Mouse (Mus musculus) limb, embryonic 12.5 days (tissue): ENCODE results near the gene Spock3. TPM values are rescaled to one million over a fixed set of nuclear protein-coding genes. Genes with fewer than 3 reads are reported as not detected.

Experiments used
- ATAC-seq: fragments of 200-750 bp; cut with Nextera tagmentation; 2 replicates; pipeline ENCODE4 v1.8.0; 2017; ENCODE audit warnings: low read depth, moderate TSS enrichment; ENCODE audit not compliant: insufficient number of reproducible peaks, insufficient read depth, low FRiP score, low TSS enrichment
- H3K27ac ChIP-seq: fragments of 300-500 bp; sonication (generic); 2 replicates; pipeline ENCODE4 v1.5.1; 2016; ENCODE audit warnings: mild to moderate bottlenecking, moderate library complexity
- H3K27me3 ChIP-seq: fragments of 300-500 bp; sonication (generic); 2 replicates; pipeline ENCODE4 v1.6.1; 2016; ENCODE audit warnings: mild to moderate bottlenecking, moderate library complexity
- H3K36me3 ChIP-seq: fragments of 300-500 bp; sonication (generic); 2 replicates; pipeline ENCODE4 v1.6.1; 2016; ENCODE audit warnings: mild to moderate bottlenecking, moderate library complexity
- H3K4me1 ChIP-seq: fragments of 300-500 bp; sonication (generic); replicated peaks from 2 replicates; pipeline ENCODE4 v1.6.1; 2016
- H3K4me2 ChIP-seq: fragments of 300-500 bp; sonication (generic); 2 replicates; pipeline ENCODE4 v1.6.1; 2016; ENCODE audit warnings: mild to moderate bottlenecking, moderate library complexity
- H3K4me3 ChIP-seq: fragments of 300-500 bp; sonication (generic); replicated peaks from 2 replicates; pipeline ENCODE4 v1.5.1; 2016; ENCODE audit warnings: mild to moderate bottlenecking
- H3K9ac ChIP-seq: fragments of 300-500 bp; sonication (generic); replicated peaks from 2 replicates; pipeline ENCODE4 v1.6.1; 2016; ENCODE audit warnings: mild to moderate bottlenecking, moderate library complexity
- H3K9me3 ChIP-seq: fragments of 300-500 bp; sonication (generic); 2 replicates; pipeline ENCODE4 v1.6.1; 2016; ENCODE audit warnings: mild to moderate bottlenecking, moderate library complexity
- WGBS: fragments of 180-500 bp; shearing (Covaris S2); methylation state at CpG from one replicate; pipeline ENCODE4 v1.1.7; 2016; 5-methylcytosine and 5-hydroxymethylcytosine counted together
- polyA plus RNA-seq: library from polyadenylated mRNA; unstranded; fragments of >200 nt; fragmentation: Nextera tagmentation; extraction: Ambion mirVana; gene quantifications from 2 replicates; pipeline ENCODE4 v1.2.1, GENCODE M21; 2016

The Spock3 gene
- polyA plus RNA-seq = 14.2 and 15.8 TPM in 2 replicates

DNA sequence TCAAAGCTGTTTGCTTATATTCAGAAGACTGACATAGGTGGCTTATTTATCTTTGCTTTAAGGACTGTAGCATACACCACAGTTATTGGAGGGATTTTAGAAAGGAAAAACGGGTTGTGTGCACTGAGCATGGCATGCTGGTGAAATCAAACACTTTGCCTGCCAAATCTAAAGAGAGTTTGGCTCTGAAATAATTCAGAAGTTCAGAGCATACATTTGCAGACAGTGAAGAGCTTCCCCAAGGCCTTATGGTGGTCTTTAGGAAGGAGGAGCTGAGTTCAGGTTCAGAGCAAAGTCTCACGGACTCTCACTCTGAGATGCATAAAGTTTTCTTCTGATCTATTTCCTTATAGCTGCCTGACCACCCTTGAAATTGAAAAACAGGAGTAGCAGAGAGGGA lies at the start of gene Spock3:
Gene Spock3, plus strand, starts transcription at position 301 of the 400 bp plus-strand sequence.
- 0 out of 2 replicates have a peak, but pooled peaks cover 4% of the 10 kb centered on the region for H3K27me3 ChIP-seq
- peaks cover 7% of the 10 kb centered on the region; the same call in 1 of the 2 replicates for H3K4me1 ChIP-seq
- H3K4me2 ChIP-seq = peak within 1 kb of the TSS; percentile 92
- H3K9ac ChIP-seq = peak within 1 kb of the TSS; percentile 68
- H3K36me3 ChIP-seq = no peaks in the 10 kb centered on the region
- WGBS = 42% methylated on average over 2 of the region's 2 CpGs
- ATAC-seq = no peak
- H3K4me3 ChIP-seq = peak within 1 kb of the TSS; percentile 60
- no peaks in the 10 kb centered on the region for H3K9me3 ChIP-seq
- no peak within 1 kb of the TSS for H3K27ac ChIP-seq

DNA sequence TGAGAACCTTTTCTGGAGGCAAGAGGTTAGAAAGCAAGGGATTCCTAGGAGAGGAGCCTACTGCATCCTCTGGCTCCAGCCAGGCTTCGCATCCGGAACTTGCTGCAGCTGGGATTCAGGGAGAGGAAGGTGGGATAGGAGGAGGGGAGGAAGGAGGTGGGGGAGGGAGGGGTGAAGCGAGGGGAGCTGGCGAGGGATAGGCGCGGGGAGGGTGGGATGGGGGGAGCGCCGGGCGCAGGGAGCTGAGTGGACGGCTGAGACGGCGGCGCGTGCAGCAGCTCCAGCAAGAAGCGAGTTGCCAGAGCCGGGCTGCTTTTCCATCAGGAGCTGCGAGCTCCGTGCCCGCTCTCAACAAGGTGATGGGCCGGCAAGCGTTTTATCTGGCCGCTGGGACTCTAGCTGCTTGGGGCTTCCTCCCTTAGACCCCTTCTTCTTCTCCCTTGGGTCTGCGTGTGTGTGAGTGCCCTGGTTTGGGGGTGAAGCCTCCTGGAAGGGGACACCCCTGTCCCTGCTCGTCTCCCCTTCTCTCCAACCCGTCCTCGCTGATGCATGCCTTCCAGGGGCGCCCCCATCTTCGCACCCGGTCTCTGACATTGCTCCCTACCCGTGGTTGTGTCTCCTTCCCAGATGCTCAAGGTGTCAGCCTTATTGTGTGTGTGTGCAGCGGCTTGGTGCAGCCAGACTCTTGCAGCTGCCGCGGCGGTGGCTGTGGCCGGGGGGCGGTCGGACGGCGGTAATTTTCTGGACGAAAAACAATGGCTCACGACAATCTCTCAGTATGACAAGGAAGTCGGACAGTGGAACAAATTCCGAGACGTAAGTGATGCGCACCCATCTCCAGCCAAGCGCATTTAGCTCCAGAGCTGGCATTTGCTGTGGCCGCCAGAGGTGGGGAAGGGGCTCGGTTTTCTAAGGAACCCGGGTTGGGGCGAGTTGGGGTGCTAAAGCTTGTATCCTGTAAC lies 645 bp downstream of the Spock3 start:
- 0% methylated on average over 49 of the region's 50 CpGs for WGBS
- peak; percentile 84 for ATAC-seq
- peaks cover 7% of the 10 kb centered on the region; the same call in 1 of the 2 replicates for H3K4me1 ChIP-seq
- H3K36me3 ChIP-seq = no peaks in the 10 kb centered on the region
- H3K27ac ChIP-seq = no peak overlapping the region
- peak overlapping the region; percentile 68 for H3K9ac ChIP-seq
- peak overlapping the region; percentile 60 for H3K4me3 ChIP-seq
- no peaks in the 10 kb centered on the region for H3K9me3 ChIP-seq
- 0 out of 2 replicates have a peak, but pooled peaks cover 4% of the 10 kb centered on the region for H3K27me3 ChIP-seq
- peak overlapping the region; percentile 92 for H3K4me2 ChIP-seq

DNA sequence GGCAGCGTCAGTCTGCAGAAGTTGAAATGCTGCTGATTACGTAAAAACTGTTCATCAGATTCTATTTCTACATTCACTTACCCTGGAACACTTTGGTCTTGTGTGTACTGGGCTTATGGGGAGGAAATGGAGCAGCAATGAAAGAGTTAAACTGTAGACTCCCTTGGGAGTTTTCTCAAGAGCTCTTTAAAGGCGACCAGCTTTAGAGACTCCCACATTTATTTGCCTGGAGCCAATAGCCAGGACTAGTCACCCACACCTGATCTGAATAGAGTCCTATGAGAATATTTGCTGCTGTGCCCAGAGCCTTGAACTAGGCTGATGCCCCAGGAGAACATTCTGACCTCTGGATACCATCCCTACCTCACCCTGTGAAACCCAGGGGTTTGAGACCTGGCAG lies 1.7 kb downstream of the Spock3 start:
- Histone ChIP-seq H3K4me3 (peak overlapping the region; percentile 60), H3K36me3 (no peaks in the 10 kb centered on the region), H3K4me2 (peak overlapping the region; percentile 92), H3K27ac (no peak overlapping the region), H3K9ac (no peak overlapping the region), H3K9me3 (no peaks in the 10 kb centered on the region), H3K27me3 (0 out of 2 replicates have a peak, but pooled peaks cover 4% of the 10 kb centered on the region), H3K4me1 (peaks cover 7% of the 10 kb centered on the region; the same call in 1 of the 2 replicates)
- no peak; the same call in 1 of the 2 replicates for ATAC-seq
- WGBS = 11% methylated on average over 3 of the region's 3 CpGs

DNA sequence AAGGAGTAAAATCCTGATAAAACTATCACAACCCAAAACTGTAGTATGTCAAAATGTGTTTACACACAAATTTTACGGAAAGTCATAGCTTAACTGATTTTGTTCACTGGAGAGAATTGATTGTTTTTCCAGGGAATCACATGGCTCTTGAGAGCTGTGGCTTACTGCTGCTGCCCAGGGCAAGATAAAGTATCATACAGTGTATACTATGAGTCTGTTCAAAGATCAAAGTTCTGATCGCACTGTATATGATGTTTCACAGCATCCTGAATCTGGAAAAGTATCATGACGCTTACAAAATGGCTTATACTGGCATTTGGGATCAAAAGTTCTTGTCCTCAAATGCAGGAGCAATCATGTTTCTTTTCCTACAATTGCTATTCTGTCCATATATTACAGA lies 11.8 kb downstream of the Spock3 start:
- Histone ChIP-seq H3K9ac (no peak overlapping the region), H3K27me3 (no peaks in the 10 kb centered on the region), H3K4me3 (no peak overlapping the region), H3K4me2 (no peak overlapping the region), H3K36me3 (no peaks in the 10 kb centered on the region), H3K4me1 (no peaks in the 10 kb centered on the region), H3K9me3 (no peaks in the 10 kb centered on the region), H3K27ac (no peak overlapping the region)
- WGBS = 84% methylated on average over 3 of the region's 3 CpGs
- ATAC-seq = no peak

DNA sequence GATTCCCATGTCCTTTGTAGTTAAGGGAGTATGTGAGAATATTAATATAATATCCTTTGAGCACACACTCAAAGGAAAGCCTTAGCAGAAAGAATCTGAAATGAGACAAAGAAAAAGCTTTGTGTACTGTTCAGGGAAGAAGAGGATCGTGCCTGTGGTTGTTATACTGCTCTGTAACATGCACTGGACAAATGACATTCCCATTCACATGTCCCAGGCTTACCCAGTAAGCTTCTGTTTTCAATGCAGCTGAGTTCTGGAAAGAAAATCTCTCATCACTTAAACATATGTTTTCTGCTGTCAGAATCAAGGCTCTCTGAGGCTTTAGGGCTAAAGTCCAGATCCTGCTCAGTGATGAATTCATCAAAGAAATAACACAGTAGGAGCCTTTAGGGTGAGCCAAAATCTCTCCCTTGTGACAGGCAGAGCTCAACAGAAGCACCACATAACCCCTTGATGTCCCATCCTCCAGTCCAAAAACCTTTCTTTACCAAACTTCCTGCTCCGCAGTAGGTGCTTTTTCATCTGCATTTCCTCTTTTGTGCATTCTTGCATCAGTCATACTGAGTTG lies 19.1 kb downstream of the Spock3 start:
- Histone ChIP-seq H3K27ac (no peak overlapping the region), H3K36me3 (no peaks in the 10 kb centered on the region), H3K4me1 (no peaks in the 10 kb centered on the region), H3K4me3 (no peak overlapping the region), H3K9me3 (no peaks in the 10 kb centered on the region), H3K4me2 (no peak overlapping the region), H3K27me3 (no peaks in the 10 kb centered on the region), H3K9ac (no peak overlapping the region)
- WGBS = 86% methylated on average over 2 of the region's 2 CpGs
- no peak for ATAC-seq

DNA sequence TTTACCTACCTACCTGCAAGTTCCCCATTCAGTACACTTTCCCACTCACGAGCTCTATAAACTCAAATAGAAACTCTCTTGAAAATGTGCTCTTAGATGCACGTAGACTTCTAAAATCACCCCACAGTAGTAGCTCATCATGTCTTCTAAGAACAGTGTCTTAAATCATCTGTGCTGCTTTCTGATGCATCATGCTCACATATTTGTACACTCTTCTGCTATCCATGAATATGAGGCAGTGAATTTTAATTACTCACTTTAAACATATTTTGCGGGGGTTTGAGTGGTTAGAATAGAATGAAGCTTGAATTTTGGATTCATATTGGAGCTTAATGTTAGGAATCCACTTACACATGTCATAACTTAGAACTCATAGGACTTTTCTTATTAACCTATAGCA lies 138.2 kb downstream of the Spock3 start:
- Histone ChIP-seq H3K4me2 (no peak overlapping the region), H3K4me1 (no peaks in the 10 kb centered on the region), H3K9ac (no peak overlapping the region), H3K4me3 (no peak overlapping the region), H3K9me3 (no peaks in the 10 kb centered on the region), H3K27ac (no peak overlapping the region), H3K36me3 (no peaks in the 10 kb centered on the region), H3K27me3 (no peaks in the 10 kb centered on the region)
- no peak for ATAC-seq
- 77% methylated on average over 3 of the region's 3 CpGs for WGBS

DNA sequence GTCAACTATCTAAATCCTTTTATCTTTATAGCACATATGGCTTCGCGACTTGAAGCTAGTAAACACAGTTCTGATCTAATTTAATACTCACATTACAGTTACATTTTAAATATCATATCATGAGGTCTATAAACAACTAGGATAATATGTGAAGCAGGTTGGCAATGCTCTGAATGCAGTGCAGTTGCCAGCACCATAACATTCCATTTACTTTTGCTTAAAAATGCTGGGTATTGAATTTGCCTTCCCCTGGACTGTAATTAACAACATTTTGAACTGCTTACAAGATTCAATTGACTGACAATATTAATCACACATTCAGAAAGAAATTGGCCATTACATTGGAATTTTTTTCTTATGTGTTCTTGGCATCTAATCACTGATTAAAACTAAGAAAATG lies 147.4 kb downstream of the Spock3 start:
- no peak overlapping the region for H3K9ac ChIP-seq
- no peaks in the 10 kb centered on the region for H3K9me3 ChIP-seq
- no peak for ATAC-seq
- H3K4me2 ChIP-seq = no peak overlapping the region
- H3K27ac ChIP-seq = no peak overlapping the region
- H3K36me3 ChIP-seq = no peaks in the 10 kb centered on the region
- H3K4me3 ChIP-seq = no peak overlapping the region
- 82% methylated on average over 2 of the region's 2 CpGs for WGBS
- no peaks in the 10 kb centered on the region for H3K4me1 ChIP-seq
- no peaks in the 10 kb centered on the region for H3K27me3 ChIP-seq

DNA sequence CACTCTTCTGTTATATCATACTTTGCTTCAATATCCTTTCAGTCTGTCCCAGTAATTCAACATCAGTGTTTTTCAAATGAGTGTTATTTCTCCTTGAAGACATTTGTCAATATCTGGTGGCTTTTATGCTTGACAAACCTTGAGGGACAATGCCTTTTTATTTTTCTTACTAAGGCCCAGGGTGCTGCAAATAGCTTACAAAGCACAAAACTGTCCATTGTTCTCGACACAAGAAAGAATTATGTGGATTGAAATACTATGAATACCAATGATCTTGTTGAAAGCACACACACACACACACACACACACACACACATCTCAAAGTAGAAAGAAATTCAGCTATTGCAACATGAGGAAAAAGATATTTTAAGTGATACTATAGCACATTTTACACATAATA lies 159.0 kb downstream of the Spock3 start:
- H3K9ac ChIP-seq = no peak overlapping the region
- H3K9me3 ChIP-seq = no peaks in the 10 kb centered on the region
- H3K27ac ChIP-seq = no peak overlapping the region
- no peaks in the 10 kb centered on the region for H3K36me3 ChIP-seq
- no peak overlapping the region for H3K4me2 ChIP-seq
- H3K4me3 ChIP-seq = no peak overlapping the region
- ATAC-seq = no peak
- no peaks in the 10 kb centered on the region for H3K4me1 ChIP-seq
- 72% methylated on average over 1 of the region's 1 CpGs for WGBS
- H3K27me3 ChIP-seq = no peaks in the 10 kb centered on the region

DNA sequence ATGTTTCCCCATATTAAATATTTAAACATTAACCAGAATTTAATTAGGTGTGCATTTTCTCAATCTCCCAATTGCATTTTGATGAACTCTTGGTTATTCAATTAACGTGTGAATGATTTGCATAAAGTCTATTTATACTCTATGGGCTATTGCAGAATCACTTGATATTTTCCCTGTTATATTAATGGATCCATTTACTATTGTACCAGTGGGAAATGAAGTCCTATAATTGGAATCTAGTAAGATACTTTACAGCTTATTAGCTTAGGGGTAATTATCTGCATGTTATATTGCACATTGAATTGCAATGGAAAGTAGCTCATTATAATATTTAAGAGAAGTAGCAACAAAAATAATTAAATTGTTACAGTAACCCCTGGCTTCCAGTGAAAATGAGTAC lies 162.1 kb downstream of the Spock3 start:
- H3K9ac ChIP-seq = no peak overlapping the region
- no peak overlapping the region for H3K4me2 ChIP-seq
- H3K9me3 ChIP-seq = no peaks in the 10 kb centered on the region
- H3K27me3 ChIP-seq = no peaks in the 10 kb centered on the region
- no peak overlapping the region for H3K27ac ChIP-seq
- 89% methylated on average over 1 of the region's 1 CpGs for WGBS
- no peaks in the 10 kb centered on the region for H3K36me3 ChIP-seq
- no peak for ATAC-seq
- no peak overlapping the region for H3K4me3 ChIP-seq
- no peaks in the 10 kb centered on the region for H3K4me1 ChIP-seq

DNA sequence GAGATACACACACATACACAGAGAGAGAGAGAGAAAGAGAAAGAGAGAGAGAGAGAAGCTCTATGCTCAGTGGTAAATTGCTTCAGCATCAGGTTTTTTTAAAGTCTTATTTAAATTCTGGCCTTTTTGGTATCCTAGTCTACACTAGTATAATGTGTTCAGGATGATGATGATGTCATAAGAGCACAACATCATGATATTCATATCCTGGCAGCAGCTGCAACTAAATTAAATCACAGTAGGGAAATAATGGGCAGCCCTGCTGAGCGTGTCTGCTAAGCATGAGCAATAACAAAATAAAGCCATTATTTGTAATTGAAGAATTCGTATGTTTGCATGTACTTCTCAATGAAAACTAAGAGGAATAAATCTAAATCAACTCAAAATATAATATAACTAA lies 169.7 kb downstream of the Spock3 start:
- no peak overlapping the region for H3K9ac ChIP-seq
- no peak overlapping the region for H3K27ac ChIP-seq
- ATAC-seq = no peak
- WGBS = 73% methylated on average over 2 of the region's 2 CpGs
- no peaks in the 10 kb centered on the region for H3K27me3 ChIP-seq
- no peak overlapping the region for H3K4me3 ChIP-seq
- no peak overlapping the region for H3K4me2 ChIP-seq
- H3K36me3 ChIP-seq = no peaks in the 10 kb centered on the region
- H3K4me1 ChIP-seq = no peaks in the 10 kb centered on the region
- no peaks in the 10 kb centered on the region for H3K9me3 ChIP-seq

DNA sequence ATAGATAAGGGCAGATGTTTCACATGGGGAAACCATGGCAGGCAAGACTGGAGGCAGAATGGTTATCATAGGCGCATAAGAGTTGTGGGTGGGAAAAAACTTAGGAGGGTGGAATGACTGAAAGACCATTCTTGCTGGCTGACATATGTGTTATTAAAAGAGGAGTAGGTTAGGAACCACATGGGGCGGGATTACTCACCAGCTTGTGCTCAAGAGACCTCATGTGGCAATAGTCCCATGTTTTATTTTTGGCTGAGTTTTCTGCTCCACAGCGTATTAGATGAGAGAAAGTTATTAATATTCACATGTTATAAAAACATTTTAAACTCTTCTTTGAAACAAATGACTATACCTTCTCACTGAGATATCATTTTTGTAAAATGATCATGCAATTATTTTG lies 184.6 kb downstream of the Spock3 start:
- Histone ChIP-seq H3K27me3 (no peaks in the 10 kb centered on the region), H3K4me1 (no peaks in the 10 kb centered on the region), H3K9ac (no peak overlapping the region), H3K4me3 (no peak overlapping the region), H3K27ac (no peak overlapping the region), H3K4me2 (no peak overlapping the region), H3K36me3 (no peaks in the 10 kb centered on the region), H3K9me3 (no peaks in the 10 kb centered on the region)
- WGBS = 92% methylated on average over 3 of the region's 3 CpGs
- ATAC-seq = no peak
